Mouse (Mus musculus): ENCODE data around the gene Tmem59l. TPM values are rescaled to one million over a fixed set of nuclear protein-coding genes. Genes with fewer than 3 reads are reported as not detected.

The Tmem59l gene
- total RNA-seq, 2 experiments from 2014 or later: 174 to 175 TPM

DNA sequence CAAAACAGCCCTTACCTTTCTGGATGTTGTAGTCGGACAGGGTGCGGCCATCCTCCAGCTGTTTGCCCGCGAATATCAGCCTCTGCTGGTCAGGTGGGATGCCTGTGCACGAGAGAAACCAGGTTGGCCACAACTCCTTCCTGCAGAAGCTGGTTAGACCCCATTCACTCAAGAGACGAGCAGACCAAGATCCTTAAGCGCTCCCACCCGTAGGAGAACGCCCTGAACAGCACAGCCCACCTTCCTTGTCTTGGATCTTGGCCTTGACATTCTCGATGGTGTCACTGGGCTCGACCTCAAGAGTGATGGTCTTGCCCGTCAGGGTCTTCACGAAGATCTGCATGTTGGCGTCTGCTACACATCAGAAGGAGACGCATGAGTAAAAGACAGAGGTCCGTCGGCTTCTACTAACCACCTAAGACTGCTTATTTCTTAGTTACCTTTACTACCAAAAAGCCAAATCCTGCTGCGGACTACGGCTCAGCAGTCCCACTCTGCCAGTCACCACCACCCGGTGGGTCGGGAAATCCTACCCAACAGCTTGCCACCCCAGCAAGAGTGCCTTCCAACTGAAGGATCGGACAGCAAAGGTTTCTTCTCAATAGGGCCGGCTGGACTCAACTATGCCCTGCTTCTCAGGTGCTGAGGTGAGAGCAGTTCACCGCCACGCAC, 22.3 kb upstream of the Tmem59l start:
- no peak for DNase-seq (ENCODE audit: low spot score in 2 of 2)

DNA sequence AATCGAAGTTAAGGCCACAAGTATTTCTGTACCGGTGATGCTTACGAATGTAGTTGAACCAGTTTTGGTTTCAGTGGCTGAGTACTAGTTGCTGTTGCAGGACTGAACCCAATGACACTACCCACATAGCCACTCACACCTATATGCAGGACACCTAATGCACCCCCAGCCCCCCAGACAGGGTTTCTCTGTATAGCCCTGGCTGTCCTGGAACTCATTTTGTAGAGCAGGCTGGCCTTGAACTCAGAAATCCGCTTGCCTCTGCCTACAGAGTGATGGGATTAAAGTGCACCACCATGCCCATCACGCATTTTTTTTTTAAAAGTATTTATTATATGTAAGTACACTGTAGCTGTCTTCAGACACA, 19.9 kb upstream of the Tmem59l start:
- no peak for DNase-seq (ENCODE audit: low spot score in 2 of 2)

DNA sequence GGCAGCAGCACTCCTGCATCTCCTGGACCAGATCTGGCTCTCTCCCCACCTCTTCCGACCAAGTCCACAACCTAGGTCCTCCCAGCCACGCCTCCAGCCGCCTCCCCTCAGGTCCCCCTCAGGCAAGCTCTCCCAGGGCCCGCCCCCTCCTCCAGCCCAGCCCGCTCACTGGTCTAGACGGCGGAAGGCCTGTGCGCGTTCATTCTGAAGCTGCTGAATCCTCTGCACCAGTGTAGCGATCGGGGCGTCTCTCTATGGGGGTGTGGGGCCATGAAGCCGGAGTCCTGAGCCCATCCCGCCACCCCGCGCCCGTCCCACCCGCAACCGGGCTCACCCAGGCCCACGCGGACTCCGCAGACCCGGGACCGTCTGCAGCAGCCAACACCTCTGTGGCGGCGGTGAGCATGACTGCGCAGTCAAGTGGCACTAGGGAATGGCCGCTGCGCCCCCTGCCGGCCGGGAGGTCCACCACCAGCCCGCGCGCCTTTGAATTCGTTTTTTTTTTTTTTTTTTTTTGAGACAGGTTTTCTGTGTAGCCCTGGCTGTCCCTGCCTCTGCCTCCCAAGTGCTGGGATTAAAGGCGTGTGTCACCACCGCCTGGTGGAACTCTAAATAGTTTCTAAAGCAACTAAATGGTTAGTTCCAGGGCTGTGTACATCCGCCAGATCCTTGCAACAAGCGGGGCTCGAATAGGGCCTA, 19.3 kb upstream of the Tmem59l start, which contains the start of gene Rex1bd:
Rex1bd (minus strand) TSS at position 425 of the 699 bp plus-strand sequence.
- DNase-seq (ENCODE audit: low spot score in 2 of 2): peak; percentile 95 to 98

DNA sequence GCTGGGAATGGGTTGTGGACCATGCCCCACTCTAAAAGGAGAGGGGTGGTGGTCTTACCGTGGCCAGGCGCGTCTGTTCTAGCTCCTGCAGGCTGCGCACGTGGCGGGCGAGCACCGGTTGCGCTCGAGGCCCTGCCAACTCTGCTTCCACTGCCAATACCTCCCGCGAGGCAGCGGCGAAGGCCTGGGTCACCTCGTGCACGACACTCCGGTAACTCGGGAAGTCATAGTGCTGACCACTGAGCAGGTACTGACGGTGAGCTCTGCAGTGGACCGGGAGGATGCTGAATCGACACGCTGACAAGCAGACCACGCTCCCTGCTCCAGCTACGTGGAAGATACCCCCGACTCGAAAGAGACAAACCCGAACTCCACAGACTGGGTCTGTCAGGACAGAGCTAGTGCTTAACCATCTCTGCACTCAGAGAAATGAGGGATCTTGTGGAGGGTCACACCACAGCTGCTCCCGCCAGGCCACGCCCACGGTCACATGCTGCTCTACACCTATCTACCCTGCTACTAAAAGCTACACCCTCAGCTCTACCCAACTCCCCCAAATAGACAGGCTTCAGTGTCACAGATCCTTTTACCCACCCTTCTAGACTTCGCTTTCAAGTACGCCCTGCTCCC, 18.7 kb upstream of the Tmem59l start:
- DNase-seq (ENCODE audit: low spot score in 2 of 2): no peak

DNA sequence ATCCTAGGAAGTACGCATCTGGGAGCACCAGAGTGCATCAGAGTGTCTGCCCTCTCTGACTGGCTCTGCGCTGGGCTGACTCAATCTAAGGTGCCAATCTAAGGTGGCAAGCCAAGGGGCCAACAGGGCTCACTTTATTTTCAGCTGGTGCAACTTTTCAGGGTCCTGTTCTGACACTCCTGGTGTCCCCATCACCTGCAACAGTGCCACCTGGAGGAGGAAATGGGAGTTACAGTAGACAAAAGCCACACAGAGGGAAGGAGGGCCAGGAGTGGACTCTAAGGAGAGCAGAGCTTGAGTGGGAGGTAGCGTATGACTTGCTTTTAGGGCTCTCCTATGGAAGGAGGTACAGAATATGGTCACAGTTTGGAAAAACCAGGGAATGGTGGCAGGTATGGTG, 17.7 kb upstream of the Tmem59l start:
- DNase-seq (ENCODE audit: low spot score in 2 of 2): peak; percentile 90

GRCm38 (mm10) chr8:70504291-70504716, 17.1 kb upstream of the Tmem59l start:
- peak; percentile 64 to 78 for DNase-seq (ENCODE audit: low spot score in 2 of 2)

GRCm38 (mm10) chr8:70503062-70503750, 16.0 kb upstream of the Tmem59l start:
- DNase-seq (ENCODE audit: low spot score in 2 of 2): peak; percentile 68 to 78

DNA sequence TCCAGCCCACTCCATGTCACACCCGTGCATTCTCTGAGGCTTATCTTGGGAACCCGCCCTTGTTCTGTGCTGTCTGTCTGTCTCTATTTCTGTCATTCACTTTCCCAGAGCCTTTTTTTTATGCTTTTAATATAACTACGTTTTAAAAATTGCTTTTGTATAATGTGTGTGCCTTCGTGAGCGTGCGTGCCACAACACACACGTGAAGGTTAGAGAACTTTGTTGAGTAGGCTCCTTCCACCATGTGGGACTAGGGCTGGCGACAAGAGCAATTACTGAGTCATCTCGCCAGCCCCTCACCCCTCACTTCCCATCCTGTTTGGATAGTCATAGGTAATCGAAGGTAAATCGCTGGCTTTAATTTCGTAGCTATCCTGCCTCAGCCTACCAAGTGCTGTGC, 15.4 kb upstream of the Tmem59l start:
- DNase-seq (ENCODE audit: low spot score in 2 of 2): no peak

DNA sequence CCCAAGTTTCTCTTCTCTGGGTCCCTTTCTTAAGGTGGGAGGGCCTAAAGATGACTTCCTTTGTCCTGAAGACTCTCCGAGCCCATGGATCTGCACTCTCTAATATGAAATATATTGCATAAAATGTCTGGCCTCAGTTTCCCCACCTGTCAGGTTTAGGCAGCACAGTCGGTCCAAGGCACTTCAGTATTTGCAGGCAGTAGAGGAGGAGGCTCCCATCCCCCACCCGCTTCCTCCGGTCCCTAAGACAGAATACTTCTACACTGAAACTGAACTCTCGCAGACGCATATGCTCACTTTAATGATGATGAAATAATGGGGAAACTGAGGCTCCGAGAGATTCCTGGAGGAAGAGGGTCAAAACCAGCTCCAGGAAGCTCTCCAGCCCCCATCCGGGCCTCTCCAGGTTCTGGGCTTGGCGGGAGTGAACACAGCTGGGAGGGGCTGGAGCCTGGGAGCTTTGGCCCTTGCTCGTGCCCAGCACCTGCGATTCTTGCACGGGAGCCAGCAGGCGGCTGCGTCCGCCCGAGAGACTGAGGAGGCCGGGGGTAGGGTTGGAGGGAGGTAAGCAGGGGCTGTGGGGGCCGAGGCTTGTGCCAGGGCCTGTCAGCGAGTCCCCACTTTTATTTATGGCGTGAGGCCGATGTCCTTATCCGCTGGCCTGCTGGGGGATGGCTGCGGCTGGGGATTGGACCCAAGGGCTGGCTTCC, 14.8 kb upstream of the Tmem59l start:
- no peak for DNase-seq (ENCODE audit: low spot score in 2 of 2)

- DNase-seq (ENCODE audit: low spot score in 2 of 2): no peak
Observed at GRCm38 (mm10) chr8:70500386-70501301, 13.5 kb upstream of the Tmem59l start.

DNA sequence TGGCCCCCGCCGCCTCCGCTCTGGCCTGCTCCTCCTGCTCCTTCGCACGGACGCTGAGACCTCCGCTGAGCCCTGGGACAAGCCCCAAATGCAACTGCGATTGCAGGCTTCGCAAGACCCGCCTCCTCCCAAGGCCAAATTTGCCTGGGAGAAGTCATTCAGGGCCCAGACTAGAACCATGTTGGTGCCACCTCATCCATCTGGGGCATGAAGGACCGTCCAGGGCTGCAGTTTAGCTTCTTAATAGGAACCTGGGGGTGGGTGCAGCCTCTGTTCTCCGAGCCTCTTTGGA, 8.6 kb upstream of the Tmem59l start:
- no peak for DNase-seq (ENCODE audit: low spot score in 2 of 2)

- no peak for DNase-seq (ENCODE audit: low spot score in 2 of 2)
Observed at GRCm38 (mm10) chr8:70495001-70495770, 8.0 kb upstream of the Tmem59l start.

DNA sequence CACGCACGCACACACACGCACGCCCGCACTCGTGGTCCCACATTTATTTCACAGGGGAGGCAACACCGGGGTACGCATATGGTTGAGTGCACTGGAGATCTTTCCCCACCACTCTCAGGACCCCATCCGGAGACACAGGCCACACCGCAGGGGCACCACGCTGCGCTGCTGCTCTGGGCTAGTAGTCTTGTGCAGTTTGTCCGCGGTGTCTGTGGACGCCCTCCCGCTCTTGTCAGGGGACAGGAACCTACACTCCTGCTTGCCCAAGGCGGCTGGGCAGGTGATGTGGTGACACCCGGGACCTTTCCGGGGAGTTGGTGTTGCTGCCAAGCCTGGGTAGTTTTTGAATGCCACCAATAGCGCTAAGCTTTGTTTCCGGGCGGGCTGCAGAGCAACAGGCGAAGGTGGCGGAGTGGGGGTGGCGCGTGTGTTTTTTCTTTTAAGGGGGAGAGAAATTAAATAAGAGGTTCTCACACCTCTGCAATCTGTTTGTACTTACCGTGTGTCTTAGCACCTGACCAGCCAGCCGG, 7.3 kb upstream of the Tmem59l start:
- DNase-seq (ENCODE audit: low spot score in 2 of 2): no peak

GRCm38 (mm10) chr8:70493692-70494415, 6.7 kb upstream of the Tmem59l start:
- DNase-seq (ENCODE audit: low spot score in 2 of 2): no peak

DNA sequence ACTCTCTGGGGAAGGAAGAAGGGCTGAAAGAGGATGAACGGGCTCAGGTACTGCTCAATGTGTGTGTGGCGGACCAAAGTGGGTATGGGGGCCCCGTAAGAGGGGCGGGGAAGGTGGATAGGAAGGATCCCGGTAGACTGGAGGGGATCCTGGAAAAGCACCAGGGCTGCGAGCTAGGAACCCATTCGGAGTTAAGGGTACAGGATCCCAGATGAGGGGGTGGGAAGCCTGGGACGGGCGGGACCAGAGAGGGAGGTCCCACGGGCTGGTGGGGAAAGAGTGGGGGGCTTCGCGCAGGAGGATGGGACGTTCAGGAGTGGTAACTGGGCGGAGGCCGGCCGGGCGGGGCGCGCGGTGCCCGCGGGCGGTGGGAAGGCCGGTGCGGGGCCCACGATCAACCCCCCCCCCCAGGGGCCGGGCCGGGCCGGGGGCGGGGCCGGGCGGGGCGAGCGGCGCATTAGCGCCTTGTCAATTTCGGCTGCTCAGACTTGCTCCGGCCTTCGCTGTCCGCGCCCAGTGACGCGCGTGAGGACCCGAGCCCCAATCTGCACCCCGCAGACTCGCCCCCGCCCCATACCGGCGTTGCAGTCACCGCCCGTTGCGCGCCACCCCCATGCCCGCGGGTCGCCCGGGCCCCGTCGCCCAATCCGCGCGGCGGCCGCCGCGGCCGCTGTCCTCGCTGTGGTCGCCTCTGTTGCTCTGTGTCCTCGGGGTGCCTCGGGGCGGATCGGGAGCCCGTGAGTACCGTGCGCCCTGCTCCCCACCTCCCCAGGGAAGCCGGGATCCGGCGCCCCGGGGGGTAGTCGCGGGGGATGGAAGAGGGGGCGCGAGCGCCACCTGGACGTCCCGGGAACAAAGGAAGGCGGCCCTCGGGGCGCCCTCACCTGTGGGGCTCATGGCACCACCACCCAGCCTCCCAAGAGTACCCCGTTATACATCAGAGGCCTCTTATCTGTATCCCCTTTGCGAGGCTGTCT, 5.8 kb upstream of the Tmem59l start, which contains the start of gene Crlf1:
Crlf1 (plus strand) TSS at position 495 of the 977 bp plus-strand sequence.
- DNase-seq (ENCODE audit: low spot score in 2 of 2): no peak

DNA sequence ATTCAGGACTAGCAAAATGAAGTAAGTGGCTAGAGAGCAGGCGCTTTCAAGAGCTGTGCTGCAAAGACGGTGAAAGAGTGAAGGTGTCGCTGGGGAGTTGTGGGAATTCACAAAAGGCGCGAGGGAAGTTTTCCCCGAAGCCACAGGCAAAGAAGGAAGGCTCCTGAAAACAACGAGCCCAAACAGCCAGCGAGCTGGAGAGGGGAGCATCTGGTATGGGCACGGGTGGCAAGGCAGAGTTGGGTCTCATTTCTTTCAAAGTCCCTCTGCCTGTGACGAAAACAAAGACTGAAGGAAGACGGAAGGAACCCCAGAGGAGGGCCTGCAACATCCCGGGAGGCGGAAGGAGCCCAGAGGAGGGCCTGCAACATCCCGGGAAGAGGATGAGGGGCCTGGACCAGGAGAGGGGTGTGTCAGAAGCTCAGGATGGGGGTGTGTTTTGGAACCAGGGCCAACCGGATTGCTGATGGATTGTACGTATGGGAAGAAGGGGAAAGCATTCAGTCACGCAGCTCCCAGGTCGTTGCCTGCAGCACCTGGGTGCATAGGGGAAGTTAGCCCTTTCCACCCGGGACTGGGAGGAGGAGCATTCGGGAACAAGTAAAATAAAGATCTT, 3.8 kb upstream of the Tmem59l start:
- DNase-seq (ENCODE audit: low spot score in 2 of 2): no peak

Data from layer of hippocampus, postnatal 10 days (tissue).